Comparison of ENCODE assay signal across 13 mouse cellular contexts in genomic region chr15:63671081-63671480, GRCm38 (mm10).
A peak's percentile ranks its signal among the peaks of the same experiment; 100 is the strongest.
DNase-seq lines count a peak whose midpoint lies in the region; ATAC-seq and TF ChIP-seq lines count a peak whose summit lies in the region.
"Had no signal": no experiment of that assay in that cellular context is flagged by ENCODE, and none has a peak within 500 bp of the region (broad histone marks: within the 10 kb centered on the region; RNA-seq: fewer than 3 reads in every experiment).

No protein-coding gene starts in this region.

- H3K27me3 ChIP-seq in cerebellum, adult 2 months (ENCODE audit: control insufficient read depth, insufficient read depth, low read length) = no peaks in the 10 kb centered on the region
- H3K27me3 ChIP-seq in midbrain, embryonic 15.5 days (replicated peaks) = no peaks in the 10 kb centered on the region
- peaks cover 47% of the 10 kb centered on the region for H3K27me3 ChIP-seq in midbrain, embryonic 10.5 days (ENCODE audit: low read depth, poor library complexity, severe bottlenecking)
- H3K27me3 ChIP-seq in kidney, embryonic 14.5 days (ENCODE audit: control insufficient read depth, insufficient read depth, low read length) = no peaks in the 10 kb centered on the region
- H3K27me3 ChIP-seq: intestine, embryonic 15.5 days; neural tube, embryonic 12.5 days had no signal

- 15% methylated on average over 11 of the region's 11 CpGs for WGBS in cerebellum, adult 2 months
- WGBS in midbrain, embryonic 15.5 days = 46% methylated on average over 11 of the region's 11 CpGs
- WGBS in midbrain, embryonic 10.5 days = 82% methylated on average over 11 of the region's 11 CpGs
- 72% methylated on average over 11 of the region's 11 CpGs for WGBS in kidney, embryonic 14.5 days

- no peak overlapping the region for H3K4me2 ChIP-seq in midbrain, embryonic 15.5 days
- H3K4me2 ChIP-seq in kidney, embryonic 14.5 days (replicated peaks; ENCODE audit: low read depth, low read length) = no peak overlapping the region
- H3K4me2 ChIP-seq: intestine, embryonic 15.5 days; liver, embryonic 11.5 days; neural tube, embryonic 12.5 days had no signal

- H3K4me1 ChIP-seq in cerebellum, adult 2 months (ENCODE audit: control insufficient read depth, insufficient read depth, low read length) = no peaks in the 10 kb centered on the region
- H3K4me1 ChIP-seq in midbrain, embryonic 15.5 days = peaks cover 2% of the 10 kb centered on the region; the same call in 1 of the 2 replicates
- peaks cover 5% of the 10 kb centered on the region for H3K4me1 ChIP-seq in midbrain, embryonic 10.5 days
- no peaks in the 10 kb centered on the region for H3K4me1 ChIP-seq in kidney, embryonic 14.5 days (ENCODE audit: control insufficient read depth, insufficient read depth, low read length)
- H3K4me1 ChIP-seq: neural tube, embryonic 12.5 days had no signal

- peak; percentile 9 to 17 for DNase-seq in cerebellum, adult 2 months
- DNase-seq in cerebellum, adult 18-20 months = no peak
- no peak for DNase-seq in midbrain, embryonic 10.5 days (ENCODE audit: low spot score)
- peak; percentile 53 to 55 for DNase-seq in left cerebral cortex, postnatal 10 days (ENCODE audit: extremely low spot score in 1 of 2, low spot score in 2 of 2)
- DNase-seq in testis, postnatal 10 days (ENCODE audit: low spot score) = no peak
- no peak for DNase-seq in adrenal gland, postnatal 14 days
- DNase-seq: adrenal gland, postnatal 10 days had no signal

- H3K9ac ChIP-seq in midbrain, embryonic 15.5 days = no peak overlapping the region
- H3K9ac ChIP-seq in kidney, embryonic 14.5 days (ENCODE audit: low read depth, low read length) = no peak overlapping the region
- H3K9ac ChIP-seq: intestine, embryonic 15.5 days; neural tube, embryonic 12.5 days had no signal

- H3K36me3 ChIP-seq in midbrain, embryonic 15.5 days (replicated peaks) = no peaks in the 10 kb centered on the region
- no peaks in the 10 kb centered on the region for H3K36me3 ChIP-seq in midbrain, embryonic 10.5 days
- no peaks in the 10 kb centered on the region for H3K36me3 ChIP-seq in kidney, embryonic 14.5 days (ENCODE audit: control insufficient read depth, insufficient read depth, low read length)
- H3K36me3 ChIP-seq: intestine, embryonic 15.5 days; neural tube, embryonic 12.5 days had no signal

- intact Hi-C loops in left cerebral cortex, postnatal 10 days (cut with DNase I) = no loop called here

- ATAC-seq in midbrain, embryonic 15.5 days (replicated peaks) = no peak
- ATAC-seq in kidney, embryonic 14.5 days (ENCODE audit: low FRiP score, low TSS enrichment) = no peak
- ATAC-seq: intestine, embryonic 15.5 days had no signal

- no peak for TF ChIP-seq POLR2A in cerebellum, adult 2 months (IDR thresholded peaks at IDR 0.05; ENCODE audit: borderline replicate concordance, insufficient read depth, low read length)

- no peak overlapping the region for H3K4me3 ChIP-seq in cerebellum, adult 2 months (replicated peaks; ENCODE audit: insufficient read depth, low read depth, low read length)
- no peak overlapping the region for H3K4me3 ChIP-seq in midbrain, embryonic 15.5 days
- H3K4me3 ChIP-seq in midbrain, embryonic 10.5 days = no peak overlapping the region
- no peak overlapping the region for H3K4me3 ChIP-seq in kidney, embryonic 14.5 days (ENCODE audit: low read length)
- H3K4me3 ChIP-seq: intestine, embryonic 15.5 days; neural tube, embryonic 12.5 days had no signal

- H3K9me3 ChIP-seq in midbrain, embryonic 15.5 days = no peaks in the 10 kb centered on the region
- no peaks in the 10 kb centered on the region; the same call in 1 of the 2 replicates for H3K9me3 ChIP-seq in midbrain, embryonic 10.5 days (replicated peaks)
- no peaks in the 10 kb centered on the region for H3K9me3 ChIP-seq in kidney, embryonic 14.5 days (ENCODE audit: control insufficient read depth, low read length)
- H3K9me3 ChIP-seq: intestine, embryonic 15.5 days; neural tube, embryonic 12.5 days had no signal

- no peak overlapping the region for H3K27ac ChIP-seq in cerebellum, adult 2 months (ENCODE audit: insufficient read depth, low read length)
- 0 out of 2 replicates have a peak overlapping the region, but pooled peaks have one; percentile 4 for H3K27ac ChIP-seq in midbrain, embryonic 15.5 days
- no peak overlapping the region for H3K27ac ChIP-seq in midbrain, embryonic 10.5 days (replicated peaks)
- H3K27ac ChIP-seq in kidney, embryonic 14.5 days (ENCODE audit: low read depth, low read length) = no peak overlapping the region
- H3K27ac ChIP-seq: intestine, embryonic 15.5 days; macrophage; neural tube, embryonic 12.5 days had no signal

- no peak for TF ChIP-seq CTCF in cerebellum, adult 2 months (IDR thresholded peaks at IDR 0.05; ENCODE audit: borderline replicate concordance, insufficient read depth, low read depth, low read length)

Comparison
In these comparisons a context has a peak if more than half of its experiments do, and no peak if none do; other contexts are left out.
1. DNase-seq: peak in cerebellum, adult 2 months (2 of 2) and left cerebral cortex, postnatal 10 days (2 of 2); none in cerebellum, adult 18-20 months (0 of 2), midbrain, embryonic 10.5 days (single experiment), testis, postnatal 10 days (single experiment) and adrenal gland, postnatal 14 days (single experiment).